Mouse (Mus musculus) midbrain, embryonic 14.5 days (tissue): Measurements from ENCODE around the gene Nsmce4a. TPM values are rescaled to one million over a fixed set of nuclear protein-coding genes. Genes with fewer than 3 reads are reported as not detected.

ENCODE experiments used
- ATAC-seq: fragments of 200-750 bp; cut with Nextera tagmentation; 2 replicates; pipeline ENCODE4 v1.8.0; 2017; ENCODE audit warnings: moderate number of reproducible peaks, moderate library complexity; ENCODE audit not compliant: low FRiP score, low TSS enrichment
- DNase-seq: peaks from one replicate; pipeline ENCODE4 v3.0.0-alpha.2; 2015
- H3K27ac ChIP-seq: fragments of 300-500 bp; sonication (generic); replicated peaks from 2 replicates; pipeline ENCODE4 v1.5.1; 2014; ENCODE audit warnings: mild to moderate bottlenecking, low read depth, low read length, moderate library complexity
- H3K27me3 ChIP-seq: fragments of 300-500 bp; sonication (generic); 2 replicates; pipeline ENCODE4 v1.6.1; 2014; ENCODE audit warnings: low read length, control low read depth, mixed read lengths; ENCODE audit not compliant: control insufficient read depth, insufficient read depth
- H3K36me3 ChIP-seq: fragments of 300-500 bp; sonication (generic); 2 replicates; pipeline ENCODE4 v1.6.1; 2014; ENCODE audit warnings: low read length, control low read depth; ENCODE audit not compliant: control insufficient read depth, insufficient read depth
- H3K4me1 ChIP-seq: fragments of 300-500 bp; sonication (generic); 2 replicates; pipeline ENCODE4 v1.6.1; 2014; ENCODE audit warnings: mild to moderate bottlenecking, antibody characterized with exemption, low read length, control low read depth; ENCODE audit not compliant: control insufficient read depth, insufficient read depth
- H3K4me2 ChIP-seq: fragments of 300-500 bp; sonication (generic); 2 replicates; pipeline ENCODE4 v1.6.1; 2014; ENCODE audit warnings: mild to moderate bottlenecking, low read length, moderate library complexity
- H3K4me3 ChIP-seq: fragments of 300-500 bp; sonication (generic); replicated peaks from 2 replicates; pipeline ENCODE4 v1.5.1; 2014; ENCODE audit warnings: low read depth, low read length
- H3K9ac ChIP-seq: fragments of 300-500 bp; sonication (generic); replicated peaks from 2 replicates; pipeline ENCODE4 v1.6.1; 2014; ENCODE audit warnings: mild to moderate bottlenecking, low read length, moderate library complexity
- H3K9me3 ChIP-seq: fragments of 300-500 bp; sonication (generic); 2 replicates; pipeline ENCODE4 v1.6.1; 2016; ENCODE audit warnings: low read length, control low read depth, mixed read lengths; ENCODE audit not compliant: control insufficient read depth
- WGBS: fragments of 180-500 bp; shearing (Covaris S2); extraction: QIAGEN DNeasy Blood & Tissue Kit; methylation state at CpG from one replicate; pipeline ENCODE4 v1.1.7; 2014; 5-methylcytosine and 5-hydroxymethylcytosine counted together
- polyA plus RNA-seq: library from polyadenylated mRNA; unstranded; fragments of >200 nt; fragmentation: Nextera tagmentation; extraction: Ambion mirVana; gene quantifications from 2 replicates; pipeline ENCODE4 v1.2.1, GENCODE M21; 2014

Gene Nsmce4a
- polyA plus RNA-seq, 1 experiment from 2014 or later: 114 TPM

DNA sequence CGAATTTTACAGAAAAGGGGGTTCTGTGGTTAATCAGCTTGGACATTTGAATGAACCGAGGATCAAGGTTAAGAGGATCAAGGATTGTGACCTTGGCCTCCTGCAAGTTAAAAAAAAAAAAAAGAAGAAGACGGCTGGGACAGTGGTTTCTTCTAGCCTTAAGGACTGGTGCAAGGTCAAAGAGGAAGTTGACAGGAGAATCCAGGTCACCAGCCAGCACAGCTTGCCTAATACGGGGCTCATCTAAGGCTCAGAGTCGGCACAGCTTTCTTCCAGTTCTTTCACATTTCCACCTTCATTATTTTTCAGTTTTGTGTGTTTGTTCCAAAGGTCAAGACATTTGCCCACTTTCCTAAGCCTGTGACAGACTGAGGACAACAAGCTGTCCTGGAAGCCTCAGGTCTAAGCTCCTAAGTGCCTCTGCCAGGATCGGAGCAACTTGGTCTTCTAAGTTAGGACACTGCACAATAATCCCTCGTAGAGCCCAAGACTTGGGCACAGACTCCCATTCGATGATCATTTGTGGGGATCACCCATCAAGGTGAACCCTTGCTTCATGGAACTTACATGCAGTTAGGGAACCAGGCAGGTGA, 18.0 kb upstream of the Nsmce4a start:
- no peak for DNase-seq
- Histone ChIP-seq H3K36me3 (no peaks in the 10 kb centered on the region), H3K9ac (no peak overlapping the region), H3K4me2 (no peak overlapping the region), H3K4me3 (no peak overlapping the region), H3K27me3 (no peaks in the 10 kb centered on the region), H3K9me3 (no peaks in the 10 kb centered on the region), H3K4me1 (no peaks in the 10 kb centered on the region), H3K27ac (no peak overlapping the region)
- 54% methylated on average over 8 of the region's 8 CpGs for WGBS
- ATAC-seq: no peak

DNA sequence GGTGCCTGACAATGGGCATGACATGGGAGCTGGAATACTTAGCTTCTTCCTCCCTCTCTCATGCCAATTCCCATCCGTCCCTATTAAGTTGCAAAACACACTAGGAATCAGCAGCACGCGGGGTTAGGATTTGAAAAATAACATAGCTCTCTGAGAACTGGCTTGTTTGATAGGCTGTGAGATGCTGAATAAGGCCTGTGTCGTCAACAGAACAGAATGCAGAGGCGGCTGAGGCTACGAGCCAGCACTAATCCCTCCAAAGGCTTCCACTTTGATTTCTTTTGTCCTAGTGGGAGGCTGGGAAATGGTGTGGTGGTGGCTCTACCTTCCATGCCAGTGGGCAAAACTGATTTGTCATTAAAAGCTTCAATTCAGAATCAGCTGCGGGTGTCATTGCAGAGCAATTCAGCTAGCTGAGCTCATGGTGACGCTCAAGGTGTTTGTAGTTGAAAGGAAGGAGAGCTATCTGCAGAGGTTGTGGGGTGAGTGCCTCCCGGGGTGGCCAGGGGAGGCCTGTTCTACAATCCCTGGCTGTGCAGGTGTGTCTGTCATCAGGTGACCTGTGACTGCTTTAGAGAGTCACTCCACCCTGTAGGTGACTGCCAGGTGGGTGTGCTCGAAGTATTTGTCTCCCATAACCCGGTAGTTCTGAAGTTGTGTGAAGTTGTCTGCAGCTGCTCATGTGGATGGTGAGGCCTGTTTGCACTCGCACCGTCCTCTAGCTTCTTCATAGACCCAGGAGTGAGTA, 17.3 kb upstream of the Nsmce4a start:
- ATAC-seq: no peak
- DNase-seq: peak; percentile 46
- 32% methylated on average over 13 of the region's 13 CpGs for WGBS
- Histone ChIP-seq H3K9me3 (no peaks in the 10 kb centered on the region), H3K9ac (no peak overlapping the region), H3K4me2 (no peak overlapping the region), H3K4me3 (no peak overlapping the region), H3K27me3 (no peaks in the 10 kb centered on the region), H3K4me1 (no peaks in the 10 kb centered on the region), H3K27ac (no peak overlapping the region), H3K36me3 (no peaks in the 10 kb centered on the region)

DNA sequence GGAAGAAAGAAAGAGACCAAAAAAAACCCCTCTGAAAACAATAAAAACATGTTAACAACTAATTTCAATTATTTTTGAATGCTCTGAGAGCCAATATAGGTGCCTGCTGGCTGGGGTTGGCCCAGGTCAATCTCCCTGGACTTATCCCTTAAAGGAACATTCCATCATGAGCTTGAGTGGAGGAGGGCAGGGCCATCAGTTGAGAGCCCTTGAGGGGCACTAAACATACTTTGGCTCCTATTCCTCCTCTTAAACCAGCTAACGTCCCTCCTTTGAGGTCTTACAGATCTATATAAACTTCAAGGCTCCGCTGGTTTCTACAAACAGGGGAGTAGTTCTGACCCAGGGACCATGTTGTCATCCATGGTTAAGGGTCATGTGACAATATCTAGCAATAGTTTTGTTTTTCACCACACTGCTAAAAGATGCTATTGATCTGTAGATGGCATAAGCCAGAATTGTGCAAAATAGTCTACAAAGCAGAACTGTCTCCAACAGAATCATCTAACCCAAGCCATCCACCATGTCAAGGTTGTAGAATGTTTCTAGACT, 13.7 kb upstream of the Nsmce4a start:
- H3K27ac ChIP-seq: no peak overlapping the region
- 89% methylated on average over 2 of the region's 2 CpGs for WGBS

DNA sequence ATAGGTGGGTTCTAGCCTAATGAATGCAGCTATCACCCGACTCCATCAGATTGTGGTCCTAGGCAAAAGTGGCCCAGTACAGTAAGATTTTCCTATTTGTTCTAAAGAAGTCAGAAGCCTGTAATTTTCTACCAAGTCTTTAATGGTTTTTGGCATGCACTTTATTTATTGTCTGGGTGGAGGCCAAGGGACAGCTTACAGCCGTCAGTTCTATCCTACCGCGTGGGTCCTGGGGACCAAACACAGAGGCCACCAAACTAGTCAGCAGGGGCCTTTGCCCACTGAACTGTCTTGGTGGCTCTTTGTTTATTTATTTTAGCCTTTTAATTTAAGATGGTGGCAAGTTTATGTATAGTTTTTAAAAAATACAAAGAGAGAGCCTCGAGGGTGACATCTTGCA, 5.7 kb upstream of the Nsmce4a start:
- Histone ChIP-seq H3K4me3 (no peak overlapping the region), H3K27me3 (no peaks in the 10 kb centered on the region), H3K4me1 (0 out of 2 replicates have a peak, but pooled peaks cover 2% of the 10 kb centered on the region), H3K9me3 (no peaks in the 10 kb centered on the region), H3K27ac (no peak overlapping the region), H3K36me3 (no peaks in the 10 kb centered on the region), H3K4me2 (no peak overlapping the region), H3K9ac (no peak overlapping the region)
- WGBS: 88% methylated on average over 5 of the region's 5 CpGs
- ATAC-seq (no peak), DNase-seq (no peak)

More for the DNA sequence above, 13.7 kb upstream of the Nsmce4a start:
- ATAC-seq: no peak
- no peak overlapping the region for H3K4me2 ChIP-seq
- no peak overlapping the region for H3K4me3 ChIP-seq
- no peaks in the 10 kb centered on the region for H3K4me1 ChIP-seq
- DNase-seq: no peak
- no peaks in the 10 kb centered on the region for H3K9me3 ChIP-seq
- no peaks in the 10 kb centered on the region for H3K27me3 ChIP-seq
- H3K9ac ChIP-seq: no peak overlapping the region
- H3K36me3 ChIP-seq: no peaks in the 10 kb centered on the region

GRCm38 (mm10) chr7:130578066-130578465, 5.1 kb upstream of the Nsmce4a start:
- no peak overlapping the region for H3K9ac ChIP-seq
- ATAC-seq (no peak), DNase-seq (no peak)
- no peaks in the 10 kb centered on the region for H3K36me3 ChIP-seq
- H3K4me1 ChIP-seq: 0 out of 2 replicates have a peak, but pooled peaks cover 2% of the 10 kb centered on the region
- no peak overlapping the region for H3K4me2 ChIP-seq
- no peak overlapping the region for H3K27ac ChIP-seq
- no peaks in the 10 kb centered on the region for H3K9me3 ChIP-seq
- no peak overlapping the region for H3K4me3 ChIP-seq
- no peaks in the 10 kb centered on the region for H3K27me3 ChIP-seq
- 94% methylated on average over 2 of the region's 2 CpGs for WGBS

DNA sequence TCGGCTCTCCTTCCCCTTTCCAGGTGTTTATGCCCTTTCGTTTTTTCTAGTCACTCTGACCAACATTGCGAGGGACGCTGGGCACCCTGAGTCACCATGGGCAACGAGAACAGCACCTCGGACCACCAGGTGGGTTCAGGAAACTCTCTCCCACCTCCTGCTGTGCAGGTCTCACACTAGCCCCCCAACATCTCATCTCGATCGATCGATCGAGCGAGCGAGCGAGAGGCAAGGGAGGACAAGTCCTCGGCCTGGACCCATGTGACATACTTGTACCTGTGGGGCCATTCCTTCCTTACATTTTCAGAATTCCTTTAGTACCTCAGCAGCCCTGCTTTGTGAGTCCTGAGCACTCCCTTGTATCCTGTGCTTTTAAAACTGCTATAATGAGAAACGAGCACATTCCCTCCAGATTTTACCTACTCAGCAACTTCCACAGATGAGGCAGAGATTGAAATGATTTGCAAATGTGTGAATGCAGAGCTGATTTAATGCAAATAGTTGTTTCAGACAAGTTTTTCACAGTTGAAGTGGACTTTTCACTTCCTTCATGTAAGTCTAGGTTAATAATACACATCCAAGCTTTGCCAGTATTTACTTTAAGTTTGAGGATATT, 4.6 kb upstream of the Nsmce4a start, which contains the start of gene Tacc2:
Gene Tacc2 (plus strand): TSS at position 51 of the 616 bp plus-strand sequence.
- H3K27me3 ChIP-seq: no peaks in the 10 kb centered on the region
- H3K27ac ChIP-seq: 0 out of 2 replicates have a peak within 1 kb of the TSS, but pooled peaks have one; percentile 5
- ATAC-seq (no peak), DNase-seq (no peak)
- H3K4me2 ChIP-seq: no peak within 1 kb of the TSS
- no peaks in the 10 kb centered on the region for H3K36me3 ChIP-seq
- 57% methylated on average over 15 of the region's 15 CpGs for WGBS
- no peak within 1 kb of the TSS for H3K4me3 ChIP-seq
- 0 out of 2 replicates have a peak, but pooled peaks cover 2% of the 10 kb centered on the region for H3K4me1 ChIP-seq
- H3K9ac ChIP-seq: no peak within 1 kb of the TSS
- H3K9me3 ChIP-seq: no peaks in the 10 kb centered on the region

GRCm38 (mm10) chr7:130576981-130577380, 4.1 kb upstream of the Nsmce4a start:
- peak; percentile 30 for DNase-seq
- no peak overlapping the region for H3K4me2 ChIP-seq

GRCm38 (mm10) chr7:130574211-130574991, 1.5 kb upstream of the Nsmce4a start:
- Histone ChIP-seq H3K27me3 (no peaks in the 10 kb centered on the region), H3K27ac (0 out of 2 replicates have a peak overlapping the region, but pooled peaks have one; percentile 26), H3K4me3 (no peak overlapping the region), H3K9me3 (no peaks in the 10 kb centered on the region), H3K9ac (no peak overlapping the region), H3K4me2 (peak overlapping the region; percentile 19; the same call in 1 of the 2 replicates), H3K36me3 (no peaks in the 10 kb centered on the region), H3K4me1 (0 out of 2 replicates have a peak, but pooled peaks cover 2% of the 10 kb centered on the region)
- ATAC-seq: peak; percentile 48; the same call in 1 of the 2 replicates
- peak; percentile 63 for DNase-seq
- WGBS: 47% methylated on average over 13 of the region's 13 CpGs

More at GRCm38 (mm10) chr7:130576981-130577380, 4.1 kb upstream of the Nsmce4a start:
- Histone ChIP-seq H3K9me3 (no peaks in the 10 kb centered on the region), H3K36me3 (no peaks in the 10 kb centered on the region), H3K4me1 (0 out of 2 replicates have a peak, but pooled peaks cover 2% of the 10 kb centered on the region), H3K9ac (no peak overlapping the region), H3K4me3 (no peak overlapping the region), H3K27me3 (no peaks in the 10 kb centered on the region), H3K27ac (0 out of 2 replicates have a peak overlapping the region, but pooled peaks have one; percentile 5)
- 40% methylated on average over 10 of the region's 10 CpGs for WGBS
- ATAC-seq: no peak
